Mouse (Mus musculus) liver, postnatal 0 days (tissue): Measurements from ENCODE around the gene Bpifb1.

Experiments
- CTCF ChIP-seq: sonication (generic); IDR thresholded peaks from 2 replicates; pipeline ENCODE4 v1.5.1; 2016; ENCODE audit warnings: antibody characterized with exemption, low read depth
- EP300 ChIP-seq: IDR thresholded peaks from 2 replicates; pipeline ENCODE4 v1.6.1; 2016; ENCODE audit warnings: antibody characterized with exemption, low read depth, mild to moderate bottlenecking

DNA sequence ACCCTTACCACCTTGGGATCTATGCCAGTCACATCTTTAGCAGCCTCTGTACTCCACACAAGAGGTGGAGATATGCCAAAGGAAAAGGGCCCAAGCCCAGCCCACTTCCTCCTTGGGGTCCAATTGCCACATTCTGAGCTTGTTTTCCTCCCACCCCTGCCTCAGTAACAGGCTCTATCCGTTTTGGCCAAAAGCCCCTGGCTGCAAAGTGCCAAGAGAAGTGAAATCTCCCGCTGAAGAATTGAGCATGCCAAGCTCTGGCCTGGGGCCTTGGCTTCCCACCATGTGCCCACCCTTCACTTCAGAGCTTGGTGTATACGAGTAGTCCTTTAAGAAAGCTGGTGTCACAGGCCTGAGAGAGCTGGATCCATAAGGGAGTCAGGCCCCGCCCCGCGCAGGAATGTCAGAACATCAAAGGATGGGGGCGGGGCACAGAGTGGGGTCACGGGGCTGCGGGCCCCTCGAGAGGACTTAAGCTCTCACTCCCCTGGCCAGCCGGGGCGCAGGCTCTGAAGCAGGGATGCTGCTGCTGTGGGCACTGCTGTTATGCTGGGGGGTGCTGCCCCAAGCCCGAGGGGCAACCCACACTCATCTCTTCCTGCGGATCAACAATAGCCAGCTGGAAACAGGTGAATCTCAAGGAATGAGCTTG, 32.8 kb downstream of the Bpifb1 start, which contains the start of gene Bpifb5:
- no peak for TF ChIP-seq EP300
- no peak for TF ChIP-seq CTCF
